8 mouse cellular contexts compared by ENCODE assay signal in genomic region chr8:84256822-84257610, GRCm38 (mm10). TPM values are rescaled to one million over a fixed set of nuclear protein-coding genes. Genes with fewer than 3 reads are reported as not detected.
DNase-seq lines count a peak whose midpoint lies in the region; ATAC-seq and TF ChIP-seq lines count a peak whose summit lies in the region.

Gene Mri1 (minus strand): TSS chr8:84257326.

- H3K27me3 ChIP-seq in Patski, result no peaks in the 10 kb centered on the region

- peak; percentile 68 for ATAC-seq in Patski
- ATAC-seq in frontal cortex, adult (ENCODE audit: low TSS enrichment), result peak; percentile 79
- peak; percentile 79 to 83 for ATAC-seq in hematopoietic stem cell, adult 5-6 weeks (replicated peaks in 1 of 2; ENCODE audit: insufficient read depth in 1 of 2, low FRiP score in 2 of 2, low TSS enrichment in 1 of 2, low read depth in 1 of 2, poor library complexity in 2 of 2, severe bottlenecking in 2 of 2)

- POLR2A ChIA-PET in Patski (lab: Charles Lee), result interaction anchor here (0.9 to 1.9 kb wide), 7 partner anchors 8 to 70 kb away, joined by 3 to 9 read pairs (median 4); partner anchors contain the start of gene Zswim4

- in situ Hi-C loops in Patski (cut with MboI; ENCODE audit: low pct_unique_long_range_greater_than_20kb), result no loop called here

- TF ChIP-seq CTCF in Patski (IDR thresholded peaks at IDR 0.05), result no peak

- no peak for DNase-seq in Patski (ENCODE audit: low read depth, low spot score)
- DNase-seq in cerebellum, adult 9-10 months, result peak; percentile 84
- peak; percentile 82 for DNase-seq in layer of hippocampus, adult 9-11 months
- DNase-seq in lung, postnatal 14 days, result peak; percentile 81
- DNase-seq in retina, adult 2 months (ENCODE audit: low read depth, low spot score), result peak; percentile 86
- peak; percentile 74 for DNase-seq in thymus, postnatal 25 days

- CTCF ChIA-PET in Patski (lab: Charles Lee), result interaction anchor here (1.2 to 1.7 kb wide), 5 partner anchors 9 to 56 kb away, joined by 3 to 5 read pairs (median 4); no protein-coding TSS in a partner anchor

RNA-seq across cellular contexts. Expression of gene Mri1, which starts in this region (rescaled TPM):
- 49.0 TPM for polyA plus RNA-seq in Patski (2021)
- total RNA-seq in hematopoietic stem cell, adult 5-6 weeks (2017), result 12.5 and 16.5 TPM in 2 replicates
